Mouse (Mus musculus) right cerebral cortex, postnatal 10 days (tissue): ENCODE results near the gene Xkr7.

Experiments used
- DNase-seq, 2 experiments: peaks; one replicate each; pipeline ENCODE4 v3.0.0; 2021; ENCODE audit warnings: low spot score in 2 of 2

Xkr7 gene

DNA sequence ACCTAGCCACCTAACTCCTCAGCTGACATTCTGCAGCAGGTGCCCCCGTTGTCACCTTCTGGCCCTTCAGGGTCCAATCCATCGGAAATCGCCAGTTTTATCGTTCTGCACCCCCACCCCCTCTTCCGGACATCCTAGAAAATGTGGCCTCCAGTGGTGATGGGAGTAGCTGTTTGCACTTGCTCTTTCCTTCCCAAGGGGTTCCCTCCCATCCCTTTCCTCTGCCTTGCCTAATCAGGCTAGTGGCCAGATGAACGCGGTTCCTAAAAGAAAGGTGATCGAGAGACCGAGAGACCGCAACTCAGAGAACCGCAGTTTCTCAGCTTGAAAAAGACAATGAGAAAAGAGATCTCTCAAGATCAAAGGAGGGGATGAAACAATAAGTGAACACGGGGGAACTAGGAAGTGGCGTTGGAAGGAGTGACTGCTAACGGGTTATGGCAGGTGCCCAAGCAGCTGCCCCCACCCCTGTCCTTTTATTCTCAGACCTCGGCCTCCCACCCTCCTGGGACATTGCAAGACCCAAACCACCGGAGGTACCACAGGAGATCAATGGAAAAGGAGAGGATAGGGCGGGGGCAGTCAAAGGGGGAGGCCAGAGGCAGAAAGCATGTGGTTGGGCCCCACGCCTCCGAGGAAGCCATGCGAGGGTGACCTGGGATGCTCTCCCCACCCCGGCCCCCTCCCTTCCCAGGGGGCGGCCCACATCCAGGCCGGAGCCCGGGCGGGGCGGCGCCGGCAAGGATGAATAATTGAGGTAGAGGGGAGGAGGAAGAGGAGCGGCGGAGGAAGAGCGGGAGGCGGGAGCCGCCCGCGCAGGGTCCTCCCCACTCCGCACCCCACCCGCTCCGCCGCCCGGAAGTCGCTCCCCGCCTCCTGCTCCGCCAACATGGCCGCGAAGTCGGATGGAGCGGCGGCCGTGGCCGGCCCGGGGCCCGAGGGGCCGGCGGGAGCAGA, at the start of gene Xkr7:
Gene Xkr7 (plus strand): TSS at position 727 of the 957 bp plus-strand sequence.
- peak; percentile 67 to 73 for DNase-seq

DNA sequence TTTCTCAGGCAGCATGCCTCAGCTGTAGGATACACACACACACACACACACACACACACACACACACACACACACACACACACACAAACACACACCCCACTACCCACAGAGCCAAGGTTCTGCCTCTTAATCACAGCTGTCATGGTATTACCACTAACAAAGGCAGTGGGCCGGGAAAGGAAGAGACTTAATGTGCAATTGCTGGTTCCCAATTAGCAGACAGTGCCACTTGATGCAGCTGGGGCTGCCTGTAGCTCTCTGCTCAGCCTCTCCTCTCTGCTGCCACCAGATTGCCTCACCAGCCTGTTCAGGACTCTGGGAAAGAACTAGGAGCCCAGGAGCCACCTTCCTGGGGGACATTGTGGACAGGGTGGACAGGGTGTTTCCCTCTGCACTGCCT, 46.1 kb upstream of the Xkr7 start:
- DNase-seq = peak; percentile 42 to 64

DNA sequence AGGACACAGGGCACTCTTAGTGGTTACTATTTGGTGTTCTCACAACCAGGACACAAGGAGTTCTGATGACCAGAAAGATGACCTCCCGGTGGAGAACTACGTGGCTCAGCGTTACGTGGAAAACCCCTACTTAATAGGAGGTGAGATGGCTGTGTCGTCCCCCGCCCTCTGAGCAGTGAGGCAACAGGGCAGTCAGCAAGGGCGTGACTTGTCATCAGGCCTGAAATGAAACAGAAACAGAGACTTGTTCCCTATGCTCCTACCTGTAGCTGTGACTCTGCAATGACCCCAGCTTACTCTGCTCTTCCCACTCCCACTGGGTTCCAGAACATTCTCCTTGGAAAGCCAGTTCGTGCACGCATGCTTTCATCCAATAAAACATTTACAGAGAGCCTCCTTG, 40.1 kb upstream of the Xkr7 start:
- DNase-seq = no peak

DNA sequence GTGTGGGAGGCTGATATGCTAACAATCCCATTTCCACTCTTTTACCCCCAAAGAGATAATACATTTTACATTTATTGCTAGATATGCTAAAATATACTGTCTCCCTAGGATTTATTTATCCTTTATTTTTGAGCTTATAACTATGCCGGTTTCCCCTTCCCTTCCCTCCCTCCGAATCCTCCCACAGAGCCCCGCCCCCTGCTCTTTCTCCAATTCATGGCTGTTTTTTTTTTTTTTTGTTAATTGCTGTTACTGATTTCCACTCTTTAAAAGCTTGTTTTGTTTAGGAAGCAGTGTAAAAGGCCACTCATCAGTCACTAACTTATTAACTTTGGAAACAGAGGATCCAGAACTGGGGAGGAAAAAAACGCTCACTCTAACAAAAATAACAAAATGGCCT, 34.6 kb upstream of the Xkr7 start:
- DNase-seq = no peak

DNA sequence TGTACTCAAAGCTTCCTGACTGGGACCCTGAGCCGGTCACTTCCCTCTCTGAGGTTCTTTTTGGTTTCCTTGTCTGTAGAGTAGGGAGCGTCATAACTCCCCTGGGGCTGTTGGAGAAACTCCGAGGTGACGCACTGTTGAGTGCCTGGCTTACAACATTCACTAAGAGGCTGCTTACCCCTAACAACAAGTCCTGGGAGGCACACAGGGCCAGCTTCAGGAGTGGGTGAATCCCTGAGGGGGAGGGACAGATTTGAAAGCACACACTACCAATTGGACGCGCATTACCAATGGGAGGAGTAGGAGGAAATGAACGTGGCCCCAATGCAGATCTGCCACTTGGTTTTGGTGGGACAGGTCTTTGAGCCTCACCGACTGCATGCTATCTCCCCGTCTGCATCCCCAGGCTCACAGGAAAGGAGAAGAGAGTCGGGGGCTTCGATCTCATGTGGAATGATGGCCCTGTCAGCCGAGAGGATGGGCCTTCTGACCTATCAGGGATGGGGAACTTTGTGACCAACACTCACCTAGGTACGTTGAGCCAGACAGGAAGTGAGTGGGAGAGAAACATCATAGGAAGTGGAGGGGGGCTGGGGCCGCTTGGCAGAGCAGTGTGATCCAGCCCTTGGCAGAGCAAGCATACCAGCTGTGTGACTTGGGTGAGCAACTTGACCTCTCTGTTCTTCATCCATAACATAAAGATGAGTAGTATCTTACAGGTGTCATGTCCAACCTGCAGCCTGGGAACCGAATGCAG, 29.0 kb upstream of the Xkr7 start:
- DNase-seq = no peak

DNA sequence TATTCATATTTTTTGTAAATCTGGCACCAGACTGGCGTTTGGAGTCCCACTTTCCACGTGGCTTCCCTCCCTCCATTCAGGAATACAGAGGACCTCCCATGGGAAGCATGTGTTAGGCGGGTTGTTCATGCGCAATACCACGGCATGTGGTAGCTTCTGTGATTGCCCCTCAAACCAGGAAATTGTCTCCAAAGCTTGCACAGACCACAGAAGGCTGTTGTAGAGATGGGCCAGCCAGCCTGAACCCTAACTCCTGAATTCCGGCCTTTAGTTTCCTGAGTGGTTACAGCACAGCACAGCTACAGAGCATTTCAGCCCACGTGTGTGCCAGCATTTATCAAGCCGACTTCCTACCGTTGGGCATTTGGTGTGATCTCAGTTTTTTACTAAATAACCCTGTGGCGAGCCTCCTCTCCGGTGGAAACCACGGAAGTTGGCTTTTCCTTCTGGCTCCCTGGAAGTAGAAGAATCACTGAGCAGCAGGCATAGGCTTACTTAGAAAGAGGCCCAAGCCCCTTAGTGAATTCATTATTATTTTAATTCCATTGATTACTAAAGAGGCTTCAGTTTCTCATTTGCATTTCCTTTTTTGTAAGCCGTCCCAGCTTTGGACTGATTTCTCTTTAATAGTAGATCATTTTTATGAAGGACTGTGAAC, 27.8 kb upstream of the Xkr7 start:
- DNase-seq = peak in 1 of 2 experiments; percentile 44

DNA sequence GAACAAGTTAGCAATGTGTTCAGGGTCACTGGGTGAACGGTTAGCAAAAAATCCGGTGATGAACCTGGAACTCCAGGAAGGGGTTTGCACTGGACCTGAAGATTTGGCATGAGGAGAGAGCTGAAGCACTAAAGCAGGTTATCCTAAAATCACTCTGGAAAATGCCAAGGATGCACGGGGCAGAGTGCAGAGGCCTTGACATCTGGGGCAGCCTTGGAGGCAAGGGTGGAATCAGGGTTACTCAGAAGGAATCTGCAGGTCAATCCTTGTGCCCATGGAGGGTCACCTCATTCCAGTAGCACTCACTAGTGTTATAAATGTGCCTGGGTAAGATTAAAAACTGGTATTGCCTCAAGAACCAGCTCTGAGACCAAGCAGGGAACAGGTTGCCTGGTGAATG, 25.7 kb upstream of the Xkr7 start:
- DNase-seq = no peak

DNA sequence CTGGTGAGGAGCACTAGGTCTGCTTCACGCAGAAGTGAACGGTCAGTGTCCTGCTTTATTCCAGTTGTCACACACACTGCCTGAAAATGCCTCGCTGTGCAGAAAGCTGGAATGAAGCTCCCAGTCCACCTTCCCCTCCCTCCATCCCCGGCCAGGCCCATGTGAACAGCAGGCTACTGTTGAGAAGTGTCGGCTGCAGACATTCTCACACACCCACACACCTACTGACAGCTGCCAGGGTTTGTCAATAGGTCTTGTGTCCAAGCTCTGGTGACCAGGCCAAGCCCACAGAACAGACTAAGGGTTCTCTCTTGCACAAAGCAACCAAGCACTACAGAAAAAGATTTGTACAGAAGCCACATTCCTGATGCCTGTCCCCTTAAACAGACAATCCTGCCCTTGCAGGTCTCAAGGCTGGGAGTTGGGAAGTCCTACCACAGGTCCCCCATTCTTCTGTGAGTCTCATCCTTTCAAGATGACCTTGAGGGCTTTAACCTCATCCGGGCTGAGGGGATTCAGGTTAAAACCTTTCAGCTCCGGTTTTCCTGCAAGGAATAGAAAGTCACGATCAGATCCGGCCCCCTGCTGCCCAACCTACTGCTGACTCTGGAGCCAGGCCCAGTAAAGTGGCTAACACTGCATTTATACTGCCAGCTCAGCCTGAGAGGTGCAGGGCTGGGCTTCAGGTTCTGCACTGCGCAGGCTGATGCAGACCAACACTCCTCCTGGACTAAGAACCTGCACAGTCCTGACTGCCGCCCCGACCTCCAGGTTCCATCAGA, 22.3 kb upstream of the Xkr7 start:
- DNase-seq = no peak

DNA sequence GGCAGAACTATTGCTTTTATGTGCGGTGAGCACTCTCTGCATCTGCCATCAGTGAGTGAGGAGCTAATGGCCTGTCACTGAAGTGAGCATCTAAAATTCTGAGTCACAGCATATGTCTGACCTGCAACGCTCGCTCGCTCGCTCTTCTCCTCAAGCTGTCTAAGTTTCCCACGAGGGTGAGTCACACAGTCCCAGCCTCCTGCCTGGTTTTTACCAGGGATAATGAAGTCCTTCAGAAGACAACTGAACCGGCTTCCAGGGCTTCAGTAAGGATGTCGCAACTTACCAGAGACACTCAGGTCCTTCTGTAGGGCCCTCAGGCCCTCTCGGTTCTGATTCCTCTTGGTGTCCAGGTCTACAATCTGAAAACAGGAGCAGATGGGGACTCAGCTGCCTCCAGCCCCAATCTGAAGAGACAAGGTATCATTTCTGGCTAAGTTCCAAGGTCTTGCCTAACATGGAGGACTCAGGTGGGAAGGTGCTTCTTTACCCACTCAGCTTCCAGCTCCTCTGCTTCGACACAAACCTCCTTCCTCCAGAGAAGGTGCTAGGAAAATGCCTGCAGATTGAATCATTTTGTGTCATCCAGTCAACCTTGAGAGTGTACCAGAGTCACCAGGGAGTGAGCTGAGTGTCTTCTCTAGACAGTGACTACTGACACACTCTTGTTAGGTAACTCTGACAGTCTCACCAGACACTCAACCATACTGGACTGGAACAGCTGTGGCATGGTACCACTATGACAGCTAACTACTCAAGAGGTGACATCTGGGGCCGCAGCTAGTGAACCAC, 17.7 kb upstream of the Xkr7 start:
- DNase-seq = no peak

DNA sequence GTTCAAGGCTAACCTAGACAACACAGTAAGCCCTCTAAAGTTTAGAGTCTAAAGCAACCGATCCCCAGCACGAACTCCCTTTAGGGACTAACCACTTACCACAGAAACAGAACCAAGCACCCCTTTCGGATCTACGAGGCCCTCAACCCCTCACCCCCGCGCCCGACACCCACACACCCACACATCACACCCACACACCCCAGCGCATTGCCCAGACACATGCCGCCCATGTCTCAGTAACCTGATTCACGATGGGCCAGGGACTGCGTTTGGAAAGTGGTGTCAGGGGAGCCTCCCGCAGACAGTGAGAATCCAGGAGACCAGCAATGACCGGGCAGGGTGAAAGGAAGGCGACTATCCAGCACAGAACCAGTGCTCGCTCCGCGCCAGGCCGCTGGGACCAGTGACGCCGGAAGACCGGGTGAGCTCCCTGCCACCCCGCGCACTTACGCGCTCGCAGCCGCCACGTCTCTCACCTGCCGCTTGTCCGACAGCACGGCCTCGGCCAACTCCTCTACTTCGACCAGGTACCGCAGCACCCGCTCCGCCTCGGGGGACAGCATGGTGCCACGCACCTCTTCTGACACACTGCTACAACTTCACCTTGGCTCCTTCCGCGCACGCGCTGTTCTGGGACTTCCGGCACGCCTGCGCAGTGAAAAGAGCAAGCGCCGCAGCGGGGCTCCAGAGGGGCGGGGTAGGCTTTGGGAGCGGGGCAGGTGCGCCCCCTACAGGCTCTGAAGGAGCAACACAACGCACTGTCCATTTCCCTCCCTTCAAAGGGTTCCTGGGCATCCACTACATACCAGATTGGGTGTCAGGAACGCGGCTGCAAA, 16.7 kb upstream of the Xkr7 start, which contains the start of gene Pdrg1:
Gene Pdrg1 (minus strand): TSS at position 670 of the 836 bp plus-strand sequence.
- DNase-seq = peak; percentile 95 to 97

DNA sequence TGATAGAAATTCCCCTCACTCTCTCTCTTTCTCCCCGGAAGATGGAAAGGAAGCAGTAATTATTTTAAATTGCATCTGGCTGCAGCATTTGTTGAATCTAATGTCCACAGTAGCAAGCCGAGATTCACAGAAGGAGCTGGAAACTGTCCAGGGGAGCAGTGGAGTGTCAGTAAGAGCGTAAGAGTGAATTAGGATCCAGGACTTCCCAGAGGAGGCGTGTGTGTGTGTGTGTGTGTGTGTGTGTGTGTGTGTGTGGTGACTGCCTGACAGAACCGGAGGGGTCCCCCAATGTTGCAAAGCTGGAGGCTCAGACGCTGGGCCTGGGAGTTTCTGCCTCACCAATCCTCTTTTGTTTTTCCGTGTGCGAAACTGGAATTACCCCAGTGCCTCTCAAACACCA, 15.8 kb upstream of the Xkr7 start:
- DNase-seq = no peak

DNA sequence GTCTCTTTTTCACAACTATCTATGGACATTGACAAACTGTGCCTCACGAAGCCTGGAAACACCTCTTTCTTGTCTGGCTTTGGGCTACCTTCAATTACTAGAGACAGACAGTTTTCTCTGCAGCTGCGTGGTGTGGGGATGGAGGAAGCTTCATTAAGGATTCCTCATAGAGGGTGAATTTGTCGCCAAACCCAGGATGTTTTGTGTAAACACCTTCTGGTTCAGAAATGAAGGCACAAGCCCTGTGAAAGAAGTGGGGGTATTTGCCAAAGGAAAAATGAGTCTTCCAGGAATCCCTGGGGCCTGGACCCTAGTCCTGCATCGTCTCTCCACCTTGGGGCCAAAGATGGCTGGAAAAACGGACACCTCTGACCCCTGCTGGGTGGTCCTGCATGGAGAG, 14.9 kb upstream of the Xkr7 start:
- no peak for DNase-seq

DNA sequence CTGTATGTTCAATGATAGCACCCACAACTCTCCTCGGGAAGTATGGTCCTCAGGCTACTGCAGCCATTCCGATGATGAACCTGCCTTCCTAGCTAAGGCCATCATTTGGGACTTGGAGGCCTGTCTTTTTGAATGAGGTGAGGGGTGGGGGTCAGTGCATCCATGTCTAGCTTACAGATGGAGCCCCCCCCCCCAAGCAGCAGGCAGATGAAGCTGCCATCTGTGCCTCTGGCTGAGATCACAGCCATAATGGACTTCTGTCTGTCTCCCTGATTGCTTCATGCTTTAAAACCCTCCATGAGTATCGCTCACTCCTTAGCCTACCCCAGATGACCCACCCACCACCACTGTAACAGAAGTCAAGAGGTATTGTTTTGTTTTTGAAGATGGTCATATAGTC, 12.3 kb upstream of the Xkr7 start:
- DNase-seq = no peak

DNA sequence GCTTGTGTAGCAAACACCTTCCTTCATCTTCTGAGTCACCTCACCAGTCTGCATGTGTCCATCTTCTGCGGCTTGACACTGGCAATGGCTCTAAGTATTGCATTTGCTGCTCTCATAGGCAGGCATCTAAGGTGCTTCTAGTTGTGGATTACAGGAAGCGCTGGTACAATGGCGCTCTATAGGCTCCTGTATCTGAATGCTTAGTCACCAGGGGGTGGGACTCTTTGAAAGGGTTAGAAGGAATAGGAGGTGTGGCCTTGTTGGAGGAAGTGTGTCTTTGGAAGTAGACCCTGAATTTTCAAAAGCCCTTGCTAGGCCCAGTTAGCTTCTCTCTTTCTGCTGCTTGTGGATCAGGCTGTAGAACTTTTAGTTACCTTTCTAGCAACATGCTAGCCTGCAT, 10.5 kb upstream of the Xkr7 start:
- no peak for DNase-seq

DNA sequence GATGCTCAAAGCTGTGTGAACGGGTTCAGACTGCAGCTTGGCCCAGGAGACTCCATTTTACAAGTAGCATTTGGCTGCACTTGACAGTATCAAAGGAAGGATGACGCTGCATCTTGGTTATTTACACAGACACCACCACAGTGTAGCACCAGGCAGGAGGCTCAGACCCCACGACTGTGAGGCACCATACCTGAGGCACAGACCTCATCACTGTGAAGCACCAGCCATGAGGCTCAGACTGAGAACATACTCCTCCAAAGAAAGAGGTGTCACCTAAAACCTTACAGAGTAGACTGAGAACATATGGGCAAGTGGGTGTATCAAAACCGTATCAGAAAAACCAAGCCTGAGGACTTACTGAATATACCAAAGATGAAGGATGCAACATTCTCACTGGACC, 8.8 kb upstream of the Xkr7 start:
- DNase-seq = no peak

DNA sequence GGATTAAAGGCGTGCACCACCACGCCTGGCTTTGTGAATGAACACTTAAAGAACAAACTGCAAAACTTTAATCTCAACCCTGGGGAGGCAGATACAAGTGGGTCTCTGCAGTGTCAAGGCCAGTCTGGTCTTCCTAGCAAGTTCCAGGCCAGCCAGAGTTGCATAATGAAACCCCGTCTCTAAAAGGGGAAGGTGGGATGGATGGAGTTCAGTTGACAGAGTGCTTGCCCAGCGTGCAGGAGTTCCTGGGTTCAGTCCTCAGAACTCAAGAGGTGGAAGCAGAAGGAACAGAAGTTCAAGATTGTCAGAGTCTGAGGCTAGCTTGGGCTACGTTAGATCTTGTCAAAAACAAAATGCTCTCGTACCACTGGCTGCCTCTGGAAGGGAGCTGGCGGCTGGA, 5.6 kb upstream of the Xkr7 start:
- no peak for DNase-seq

DNA sequence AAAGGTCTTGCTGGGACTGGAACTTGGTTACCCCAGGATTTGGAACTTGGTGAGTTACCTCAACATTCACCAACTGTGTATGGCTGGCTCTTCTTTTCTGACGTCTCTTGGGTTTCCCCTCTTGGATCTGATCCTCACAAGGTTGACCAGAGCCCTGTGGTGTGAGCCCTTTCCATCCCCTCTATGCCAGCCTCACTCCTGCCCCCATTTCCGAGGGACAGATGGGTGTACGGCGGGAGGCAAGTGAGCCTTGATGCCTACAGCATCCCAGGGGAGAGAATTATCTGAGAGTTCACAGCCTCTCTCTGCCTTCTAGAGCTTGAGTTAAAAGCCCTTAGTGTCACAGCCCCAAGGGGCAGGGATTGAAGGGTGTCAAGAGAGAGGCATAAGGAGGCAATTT, 4.2 kb upstream of the Xkr7 start:
- no peak for DNase-seq

DNA sequence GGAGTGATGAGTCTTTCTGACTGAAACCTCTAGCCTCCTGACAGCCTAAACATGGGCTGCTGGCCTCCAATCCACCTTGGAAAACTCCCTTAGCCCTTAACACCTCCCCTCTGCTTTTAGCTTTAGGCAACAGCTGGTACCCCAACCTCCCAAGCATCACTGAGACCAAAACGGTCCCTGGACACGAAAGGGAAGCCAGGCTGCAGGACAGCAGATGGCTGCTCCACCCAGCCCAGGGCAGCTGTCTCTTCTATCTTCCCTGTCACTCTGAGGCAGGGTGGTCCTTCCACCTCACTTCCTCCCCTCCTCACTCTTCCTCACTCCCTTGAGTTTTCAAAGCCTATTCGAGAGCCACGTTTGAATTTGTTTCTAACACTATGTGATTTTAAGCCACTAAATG, 1.2 kb upstream of the Xkr7 start:
- DNase-seq = no peak

DNA sequence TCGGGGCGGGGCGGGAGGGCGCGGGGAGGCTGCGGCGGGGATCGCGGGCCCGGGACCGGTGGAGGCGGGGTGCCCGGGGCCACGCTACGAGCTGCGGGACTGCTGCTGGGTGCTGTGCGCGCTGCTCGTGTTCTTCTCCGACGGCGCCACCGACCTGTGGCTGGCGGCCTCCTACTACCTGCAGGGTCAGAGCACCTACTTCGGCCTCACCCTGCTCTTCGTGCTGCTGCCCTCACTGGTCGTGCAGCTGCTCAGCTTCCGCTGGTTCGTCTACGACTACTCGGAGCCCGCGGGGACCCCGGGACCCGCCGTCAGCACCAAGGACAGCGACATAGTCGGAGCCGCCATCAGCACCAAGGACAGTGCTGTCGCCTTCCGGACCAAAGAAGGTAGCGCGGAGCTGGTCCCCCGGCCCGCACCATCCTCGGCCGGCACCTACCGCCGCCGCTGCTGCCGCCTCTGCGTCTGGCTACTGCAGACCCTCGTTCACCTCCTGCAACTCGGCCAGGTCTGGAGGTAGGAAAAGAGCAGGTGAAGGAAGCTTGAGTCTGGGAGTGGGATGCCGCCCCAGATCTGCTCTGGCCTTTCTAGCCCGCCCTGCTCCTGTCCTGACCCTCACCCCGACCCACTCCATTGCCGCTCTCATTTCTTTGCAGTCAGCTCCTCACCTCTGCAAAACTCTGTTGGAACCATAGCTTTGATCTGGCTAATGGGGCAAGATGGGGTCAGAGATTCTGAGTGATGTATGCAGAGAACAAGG, 611 bp downstream of the Xkr7 start:
- DNase-seq = peak; percentile 60 to 75
